Mouse (Mus musculus) midbrain, postnatal 0 days (tissue): Measurements from ENCODE around the gene Dnajc21. TPM values are rescaled to one million over a fixed set of nuclear protein-coding genes. Genes with fewer than 3 reads are reported as not detected.
A peak's percentile ranks its signal among the peaks of the same experiment; 100 is the strongest.
"Not testable (repeated sequence)": the region's sequence is repeated elsewhere in the genome, so short reads cannot be mapped to it uniquely, and the experiment has no call there.

ENCODE experiments used
- ATAC-seq: fragments of 200-750 bp; cut with Nextera tagmentation; 2 replicates; pipeline ENCODE4 v1.8.0; 2017; ENCODE audit warnings: moderate number of reproducible peaks, mild to moderate bottlenecking, moderate TSS enrichment, moderate library complexity; ENCODE audit not compliant: low FRiP score
- DNase-seq: peaks from one replicate; pipeline ENCODE4 v3.0.0-alpha.2; 2015; ENCODE audit warnings: low spot score
- H3K27ac ChIP-seq: fragments of 300-500 bp; sonication (generic); 2 replicates; pipeline ENCODE4 v1.5.1; 2014; ENCODE audit warnings: low read depth, mild to moderate bottlenecking, low read length, mixed read lengths
- H3K27me3 ChIP-seq: fragments of 300-500 bp; sonication (generic); 2 replicates; pipeline ENCODE4 v1.6.1; 2014; ENCODE audit warnings: low read length, control low read depth, mixed read lengths; ENCODE audit not compliant: insufficient read depth
- H3K36me3 ChIP-seq: fragments of 300-500 bp; sonication (generic); 2 replicates; pipeline ENCODE4 v1.6.1; 2014; ENCODE audit warnings: low read length, control low read depth, mixed read lengths; ENCODE audit not compliant: insufficient read depth
- H3K4me1 ChIP-seq: fragments of 300-500 bp; sonication (generic); 2 replicates; pipeline ENCODE4 v1.6.1; 2014; ENCODE audit warnings: mild to moderate bottlenecking, control low read depth, antibody characterized with exemption, low read length, mixed read lengths; ENCODE audit not compliant: insufficient read depth
- H3K4me2 ChIP-seq: fragments of 300-500 bp; sonication (generic); 2 replicates; pipeline ENCODE4 v1.6.1; 2014; ENCODE audit warnings: low read depth, mild to moderate bottlenecking, low read length, mixed read lengths; ENCODE audit not compliant: poor library complexity, severe bottlenecking
- H3K4me3 ChIP-seq: fragments of 300-500 bp; sonication (generic); 2 replicates; pipeline ENCODE4 v1.5.1; 2014; ENCODE audit warnings: low read depth, mild to moderate bottlenecking, low read length, moderate library complexity
- H3K9ac ChIP-seq: fragments of 300-500 bp; sonication (generic); replicated peaks from 2 replicates; pipeline ENCODE4 v1.6.1; 2014; ENCODE audit warnings: mild to moderate bottlenecking, low read length, moderate library complexity, mixed read lengths; ENCODE audit not compliant: poor library complexity, severe bottlenecking
- H3K9me3 ChIP-seq: fragments of 300-500 bp; sonication (generic); 2 replicates; pipeline ENCODE4 v1.6.1; 2016; ENCODE audit warnings: low read length, control low read depth
- CTCF ChIP-seq: IDR thresholded peaks from 2 replicates; pipeline ENCODE4 v1.5.1; 2016; ENCODE audit warnings: antibody characterized with exemption, mild to moderate bottlenecking
- WGBS: fragments of 180-500 bp; shearing (Covaris S2); extraction: QIAGEN DNeasy Blood & Tissue Kit; methylation state at CpG from one replicate; pipeline ENCODE4 v1.1.7; 2014; 5-methylcytosine and 5-hydroxymethylcytosine counted together
- polyA plus RNA-seq: library from polyadenylated mRNA; unstranded; fragments of >200 nt; fragmentation: Nextera tagmentation; extraction: Ambion mirVana; gene quantifications from 2 replicates; pipeline ENCODE4 v1.2.1, GENCODE M21; 2015
- total RNA-seq: library from RNA; depleted of rRNA; stranded (reverse); fragments of >200 nt; gene quantifications from 2 replicates; pipeline ENCODE4 v1.2.3, GENCODE M21; 2014

Dnajc21 gene
- total and polyA plus RNA-seq, 2 experiments from 2014 or later: 3.9 to 15.5 TPM

GRCm38 (mm10) chr15:10499593-10499992 lies 29.3 kb upstream of the Dnajc21 start:
- WGBS: 85% methylated on average over 5 of the region's 5 CpGs

GRCm38 (mm10) chr15:10496696-10497095 lies 26.4 kb upstream of the Dnajc21 start:
- not testable (repeated sequence) for DNase-seq, H3K9ac ChIP-seq, H3K27me3 ChIP-seq, H3K36me3 ChIP-seq, H3K4me1 ChIP-seq, H3K27ac ChIP-seq, H3K4me2 ChIP-seq, H3K4me3 ChIP-seq, H3K9me3 ChIP-seq, ATAC-seq
- WGBS: 98% methylated on average over 1 of the region's 1 CpGs

More at GRCm38 (mm10) chr15:10499593-10499992, 29.3 kb upstream of the Dnajc21 start:
- Histone ChIP-seq H3K9me3 (no peaks in the 10 kb centered on the region), H3K36me3 (0 out of 2 replicates have a peak, but pooled peaks cover 5% of the 10 kb centered on the region), H3K27me3 (no peaks in the 10 kb centered on the region), H3K27ac (no peak overlapping the region), H3K4me2 (no peak overlapping the region), H3K4me3 (no peak overlapping the region), H3K4me1 (no peaks in the 10 kb centered on the region), H3K9ac (no peak overlapping the region)
- DNase-seq (no peak), ATAC-seq (no peak)
- no peak for TF ChIP-seq CTCF

GRCm38 (mm10) chr15:10495944-10496343 lies 25.6 kb upstream of the Dnajc21 start:
- TF ChIP-seq CTCF: no peak
- WGBS: 94% methylated on average over 11 of the region's 11 CpGs
- Histone ChIP-seq H3K36me3 (0 out of 2 replicates have a peak, but pooled peaks cover 5% of the 10 kb centered on the region), H3K4me2 (no peak overlapping the region), H3K9ac (no peak overlapping the region), H3K4me3 (no peak overlapping the region), H3K27ac (no peak overlapping the region), H3K4me1 (no peaks in the 10 kb centered on the region), H3K27me3 (no peaks in the 10 kb centered on the region), H3K9me3 (no peaks in the 10 kb centered on the region)
- no peak for ATAC-seq
- no peak for DNase-seq

- no peak for ATAC-seq
Observed at GRCm38 (mm10) chr15:10490101-10490500, 19.8 kb upstream of the Dnajc21 start.

DNA sequence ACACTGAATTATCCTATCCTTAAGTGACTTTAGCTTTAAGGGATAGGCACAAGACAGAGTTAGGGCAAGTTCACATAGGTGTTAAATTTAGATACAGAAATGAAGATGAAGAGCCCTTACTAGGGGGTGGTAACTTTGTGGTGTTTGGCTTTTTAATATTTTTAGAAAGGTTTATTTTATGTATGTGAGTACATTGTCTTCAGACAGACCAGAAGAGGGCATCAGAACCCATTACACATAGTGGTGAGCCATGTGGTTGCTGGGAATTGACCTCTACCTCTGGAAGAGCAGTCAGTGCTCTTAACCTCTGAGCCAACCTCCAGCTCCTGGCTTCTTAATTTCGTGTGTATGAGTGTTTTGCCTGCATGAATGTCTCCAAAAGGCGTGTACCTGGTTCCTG lies 16.9 kb upstream of the Dnajc21 start:
- DNase-seq (peak; percentile 4), ATAC-seq (no peak)
- 73% methylated on average over 2 of the region's 2 CpGs for WGBS
- Histone ChIP-seq H3K4me3 (peak overlapping the region; percentile 85), H3K9ac (no peak overlapping the region), H3K36me3 (peaks cover 4% of the 10 kb centered on the region; the same call in 1 of the 2 replicates), H3K27ac (no peak overlapping the region), H3K4me2 (peak overlapping the region; percentile 79), H3K4me1 (peaks cover 7% of the 10 kb centered on the region), H3K27me3 (no peaks in the 10 kb centered on the region), H3K9me3 (no peaks in the 10 kb centered on the region)
- peak; percentile 42 for TF ChIP-seq CTCF

More at GRCm38 (mm10) chr15:10490101-10490500, 19.8 kb upstream of the Dnajc21 start:
- Histone ChIP-seq H3K4me1 (peaks cover 4% of the 10 kb centered on the region), H3K27ac (no peak overlapping the region), H3K4me2 (no peak overlapping the region), H3K27me3 (no peaks in the 10 kb centered on the region), H3K9me3 (no peaks in the 10 kb centered on the region), H3K4me3 (no peak overlapping the region), H3K36me3 (no peaks in the 10 kb centered on the region), H3K9ac (no peak overlapping the region)
- no peak for TF ChIP-seq CTCF
- DNase-seq: no peak
- WGBS: 92% methylated on average over 5 of the region's 5 CpGs

- Histone ChIP-seq H3K27ac (peak overlapping the region; percentile 70), H3K4me3 (peak overlapping the region; percentile 85), H3K4me2 (peak overlapping the region; percentile 79), H3K9ac (peak overlapping the region; percentile 85), H3K36me3 (peaks cover 10% of the 10 kb centered on the region), H3K27me3 (no peaks in the 10 kb centered on the region), H3K4me1 (peaks cover 7% of the 10 kb centered on the region), H3K9me3 (no peaks in the 10 kb centered on the region)
- 2% methylated on average over 18 of the region's 18 CpGs for WGBS
- TF ChIP-seq CTCF: no peak
- DNase-seq (no peak), ATAC-seq (peak; percentile 61)
Observed at GRCm38 (mm10) chr15:10486365-10486839, 16.1 kb upstream of the Dnajc21 start.
